Mouse (Mus musculus): ENCODE results near the gene Arhgap24.
"Not testable (repeated sequence)": the region's sequence is repeated elsewhere in the genome, so short reads cannot be mapped to it uniquely, and the experiment has no call there.

The Arhgap24 gene

GRCm38 (mm10) chr5:102874605-102875298 lies 393.6 kb downstream of the Arhgap24 start:
- no peak for DNase-seq (ENCODE audit: low spot score)

DNA sequence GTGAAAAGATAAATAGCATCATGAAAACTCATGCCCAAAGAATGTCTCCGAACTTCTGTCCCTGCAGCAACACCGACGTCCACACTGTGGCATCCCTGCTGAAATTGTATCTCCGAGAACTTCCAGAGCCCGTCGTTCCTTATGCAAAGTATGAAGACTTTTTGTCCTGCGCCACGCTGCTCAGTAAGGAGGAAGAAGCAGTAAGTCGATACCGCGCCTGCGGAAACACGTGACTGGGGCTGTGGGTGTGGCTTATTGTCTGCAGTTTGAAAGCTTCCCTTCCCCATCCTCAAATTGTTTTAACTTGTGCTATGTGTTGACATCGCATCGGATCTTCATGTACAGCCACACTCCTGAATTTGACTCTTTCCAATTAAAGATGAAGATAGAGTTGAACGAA lies 394.4 kb downstream of the Arhgap24 start:
- no peak for DNase-seq (ENCODE audit: low spot score)

DNA sequence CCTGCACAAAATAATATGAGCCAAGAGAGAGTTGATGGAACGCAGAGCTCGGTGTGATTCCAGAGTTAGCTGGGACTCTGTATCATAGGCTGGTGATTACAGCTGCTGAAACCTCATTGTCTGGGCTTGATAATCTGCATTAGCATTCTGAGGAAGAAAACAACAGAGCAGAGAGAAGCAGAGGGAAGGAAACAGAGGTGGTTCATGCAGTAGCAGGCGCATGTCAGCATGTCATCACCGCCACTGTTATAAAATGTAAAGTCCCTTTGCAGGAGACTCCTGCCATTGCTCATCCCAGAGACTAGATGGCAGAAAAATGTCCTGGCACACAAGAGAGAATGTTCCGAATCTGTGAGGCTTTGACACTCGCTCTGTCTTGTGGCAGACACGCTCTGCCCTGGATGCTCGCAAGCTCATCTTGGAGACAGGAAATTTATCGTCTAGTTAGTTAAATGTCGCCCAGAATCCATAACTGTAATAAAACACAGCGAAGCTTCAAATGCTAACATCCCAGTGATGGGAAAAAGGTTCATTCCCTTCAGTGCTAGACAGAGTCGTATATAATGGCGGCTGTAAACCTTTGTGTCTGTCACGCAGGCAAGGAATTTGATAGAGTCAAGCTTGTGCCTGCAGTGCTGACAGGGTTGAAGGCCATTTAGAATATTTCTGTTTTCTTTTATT lies 407.4 kb downstream of the Arhgap24 start:
- no peak for DNase-seq (ENCODE audit: low spot score)

DNA sequence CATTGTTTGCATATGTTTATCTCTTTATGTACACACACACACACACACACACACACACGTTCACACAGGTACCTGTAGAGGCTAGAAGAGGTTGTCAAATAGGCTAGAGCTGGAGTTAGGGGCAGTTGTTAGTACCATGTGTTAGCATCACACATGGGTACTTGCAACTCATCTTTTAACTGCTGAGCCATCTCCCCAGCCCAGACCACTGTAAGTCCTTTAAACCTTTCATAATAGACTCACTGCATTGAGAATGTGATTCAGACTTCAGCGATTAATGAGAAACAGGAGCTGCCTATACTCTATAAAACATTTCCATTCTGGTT lies 407.9 kb downstream of the Arhgap24 start:
- no peak for DNase-seq (ENCODE audit: low spot score)

DNA sequence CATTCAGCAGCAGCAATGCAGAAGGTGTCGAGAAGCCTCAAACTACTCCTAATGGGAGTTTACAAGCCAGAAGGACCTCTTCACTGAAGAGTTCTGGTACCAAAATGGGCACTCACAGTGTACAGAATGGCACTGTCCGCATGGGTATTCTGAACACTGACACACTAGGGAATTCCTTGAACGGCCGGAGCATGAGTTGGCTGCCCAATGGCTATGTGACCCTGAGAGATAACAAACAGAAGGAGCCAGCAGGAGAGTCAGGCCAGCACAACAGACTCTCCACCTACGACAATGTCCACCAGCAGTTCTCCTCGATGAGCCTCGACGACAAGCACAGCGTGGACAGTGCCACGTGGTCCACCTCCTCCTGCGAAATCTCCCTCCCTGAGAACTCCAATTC lies 411.0 kb downstream of the Arhgap24 start:
- DNase-seq (ENCODE audit: low spot score): no peak

DNA sequence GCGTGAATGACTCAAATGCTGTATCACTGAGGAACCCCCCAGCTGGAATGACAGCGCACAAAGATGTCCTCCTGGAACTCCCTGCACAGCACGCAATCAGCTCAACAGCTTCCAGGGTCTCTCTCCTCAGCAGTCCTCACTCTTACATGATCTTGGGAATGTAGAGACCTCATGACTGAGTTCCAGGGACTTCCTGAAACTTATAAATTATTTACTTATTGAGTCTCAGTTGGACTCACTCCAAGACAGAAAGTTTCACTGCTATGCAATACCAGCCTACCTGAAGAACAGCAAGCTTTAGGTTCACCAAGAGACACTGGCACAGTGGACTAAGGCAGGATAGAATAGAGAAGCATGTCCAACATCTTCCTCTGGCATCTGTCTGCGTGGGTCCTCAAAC lies 417.1 kb downstream of the Arhgap24 start:
- DNase-seq (ENCODE audit: low spot score): no peak

- no peak for DNase-seq (ENCODE audit: low spot score)
Measured at GRCm38 (mm10) chr5:102899680-102900215, 418.6 kb downstream of the Arhgap24 start.

- DNase-seq (ENCODE audit: low spot score): no peak
Measured at GRCm38 (mm10) chr5:102901176-102901575, 420.0 kb downstream of the Arhgap24 start.

GRCm38 (mm10) chr5:102903487-102903886 lies 422.3 kb downstream of the Arhgap24 start:
- no peak for DNase-seq (ENCODE audit: low spot score)

DNA sequence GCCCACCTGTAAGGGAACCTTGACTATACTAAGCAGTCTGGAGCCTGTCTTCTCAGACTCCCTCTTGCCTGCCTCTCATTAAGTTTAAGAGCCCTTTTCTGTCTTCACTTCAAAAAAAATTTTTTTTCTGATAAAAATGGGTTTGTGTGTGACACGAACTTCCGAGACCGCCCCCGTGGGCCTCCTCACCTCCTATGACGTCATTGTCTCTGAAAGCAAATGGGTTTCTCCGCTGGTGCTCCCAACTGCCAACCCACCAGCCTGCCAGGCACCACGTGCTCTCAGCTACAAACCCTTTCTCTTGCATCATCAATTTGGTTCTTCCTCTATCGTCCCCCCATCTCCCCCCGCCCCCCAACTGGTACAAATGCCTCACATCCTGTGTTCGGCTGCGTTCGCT lies 422.9 kb downstream of the Arhgap24 start:
- no peak for DNase-seq (ENCODE audit: low spot score)

DNA sequence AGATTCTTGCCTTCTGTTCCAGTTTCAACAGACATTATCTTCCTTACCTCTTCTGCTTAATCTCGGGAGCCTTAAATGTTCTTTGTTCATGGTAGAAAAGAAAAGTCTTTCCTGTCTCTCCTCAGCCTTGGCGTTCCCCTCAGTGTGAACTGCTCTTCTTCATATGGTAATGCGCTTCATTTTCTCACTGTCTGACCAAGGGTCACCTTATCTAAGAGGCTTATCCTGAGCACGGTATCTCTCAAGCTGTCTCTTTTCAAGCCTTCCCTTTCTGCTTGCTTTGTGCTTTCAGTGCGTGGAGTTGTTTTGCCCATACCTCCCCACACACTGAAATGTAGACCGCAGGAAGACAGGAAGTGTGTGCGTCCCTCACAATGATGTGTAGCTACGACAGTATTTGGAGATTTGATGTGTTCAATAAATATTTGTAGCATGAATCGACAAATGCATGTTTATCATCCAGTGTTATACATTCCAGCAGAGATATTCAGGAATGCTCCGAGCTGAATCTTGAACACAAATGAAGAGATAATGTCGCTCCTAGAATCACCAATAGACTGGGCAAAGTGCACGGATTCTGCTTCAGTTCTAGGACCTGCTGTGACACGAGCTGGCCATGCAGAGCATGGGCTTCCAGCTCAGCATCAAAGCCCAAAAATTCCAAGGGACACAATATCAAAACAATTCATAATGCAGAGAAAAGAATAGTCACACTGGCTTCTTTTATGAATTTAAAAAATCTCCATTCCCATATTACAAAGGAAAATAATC lies 424.4 kb downstream of the Arhgap24 start:
- no peak for DNase-seq (ENCODE audit: low spot score)

- DNase-seq (ENCODE audit: low spot score): no peak
Measured at GRCm38 (mm10) chr5:102920199-102920598, 439.0 kb downstream of the Arhgap24 start.

- DNase-seq (ENCODE audit: low spot score): no peak
Measured at GRCm38 (mm10) chr5:102926786-102927185, 445.6 kb downstream of the Arhgap24 start.

DNA sequence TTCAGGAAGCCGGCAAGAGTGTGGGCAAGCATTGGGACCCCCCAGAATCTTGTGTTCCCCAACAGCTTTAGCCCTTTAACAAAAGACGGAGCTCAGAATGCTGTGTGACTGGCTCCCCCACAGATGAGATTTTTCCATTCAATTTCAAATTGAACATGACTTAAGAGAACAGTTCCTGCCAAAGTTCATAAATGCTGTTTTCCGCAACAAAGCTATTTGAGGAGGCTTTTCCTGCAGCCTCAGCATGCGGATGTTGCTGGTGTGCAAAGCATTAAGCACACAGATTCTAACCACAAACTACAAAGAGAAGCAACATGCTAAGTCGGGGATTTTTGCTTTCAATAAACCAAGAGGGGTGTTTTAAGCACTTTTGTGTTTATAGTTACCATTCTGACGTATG lies 449.0 kb downstream of the Arhgap24 start:
- DNase-seq (ENCODE audit: low spot score): no peak

GRCm38 (mm10) chr5:102943864-102944630 lies 462.9 kb downstream of the Arhgap24 start:
- not testable (repeated sequence) for DNase-seq (ENCODE audit: low spot score)

GRCm38 (mm10) chr5:102946625-102947024 lies 465.4 kb downstream of the Arhgap24 start:
- no peak for DNase-seq (ENCODE audit: low spot score)

DNA sequence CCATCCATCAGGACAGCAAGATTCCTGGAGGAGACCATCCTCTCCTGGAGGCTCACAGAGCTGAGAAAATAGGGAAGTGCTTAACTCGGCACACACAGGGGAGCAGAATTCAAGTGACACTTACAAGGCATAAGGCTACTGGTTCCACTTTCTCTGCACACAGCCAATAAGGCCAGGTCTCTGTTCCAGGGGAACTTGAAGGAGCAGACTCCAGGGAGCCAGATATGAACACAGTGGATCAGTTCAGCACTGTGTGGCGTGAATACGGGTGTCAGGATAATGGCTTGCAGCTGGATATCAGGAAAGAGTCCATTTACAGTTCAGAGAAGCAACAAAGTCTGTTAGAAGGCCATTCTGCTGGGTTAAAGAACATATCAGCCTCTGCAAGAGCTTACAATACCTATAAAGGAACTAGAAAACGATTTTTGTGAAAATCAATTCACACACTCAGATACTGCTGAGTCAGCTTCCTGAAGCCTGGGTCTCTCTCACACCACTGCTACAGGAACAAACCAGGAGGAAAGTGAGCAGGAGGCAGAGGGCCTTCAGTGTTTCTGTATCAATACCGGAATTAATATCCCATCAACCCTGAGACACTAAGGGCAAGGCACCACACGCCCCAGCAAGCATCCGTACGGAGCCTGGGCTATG lies 466.0 kb downstream of the Arhgap24 start:
- DNase-seq (ENCODE audit: low spot score): no peak
